ENCODE assay signal across 32 mouse cellular contexts in genomic region chr11:115425671-115426070, GRCm38 (mm10). TPM values are rescaled to one million over a fixed set of nuclear protein-coding genes. Genes with fewer than 3 reads are reported as not detected.
A peak's percentile ranks its signal among the peaks of the same experiment; 100 is the strongest.
DNase-seq lines count a peak whose midpoint lies in the region; ATAC-seq and TF ChIP-seq lines count a peak whose summit lies in the region.
"Had no signal": no experiment of that assay in that cellular context is flagged by ENCODE, and none has a peak within 500 bp of the region (broad histone marks: within the 10 kb centered on the region; RNA-seq: fewer than 3 reads in every experiment).

No protein-coding gene starts in this region.

- no peak overlapping the region for H3K4me3 ChIP-seq in layer of hippocampus, adult 2 months
- no peak overlapping the region; the same call in 1 of the 2 replicates for H3K4me3 ChIP-seq in thymus, adult 2 months (ENCODE audit: control insufficient read depth, insufficient read depth, low read length)
- no peak overlapping the region for H3K4me3 ChIP-seq in neural tube, embryonic 15.5 days (replicated peaks)
- no peak overlapping the region for H3K4me3 ChIP-seq in heart, embryonic 11.5 days (ENCODE audit: low read depth, low read length)
- H3K4me3 ChIP-seq: forebrain, embryonic 10.5 days; forebrain, embryonic 13.5 days; heart, embryonic 13.5 days had no signal

- H3K9me3 ChIP-seq in neural tube, embryonic 15.5 days (replicated peaks): no peaks in the 10 kb centered on the region
- H3K9me3 ChIP-seq in heart, embryonic 11.5 days (replicated peaks; ENCODE audit: control insufficient read depth, low read length): no peaks in the 10 kb centered on the region
- H3K9me3 ChIP-seq: forebrain, embryonic 10.5 days; forebrain, embryonic 13.5 days; heart, embryonic 13.5 days had no signal

- WGBS in thymus, adult 2 months: 14% methylated on average over 6 of the region's 6 CpGs
- WGBS in neural tube, embryonic 15.5 days: 78% methylated on average over 6 of the region's 6 CpGs
- WGBS in heart, embryonic 11.5 days (ENCODE audit: insufficient replicate concordance): 89% methylated on average over 6 of the region's 6 CpGs

- no peak for DNase-seq in layer of hippocampus, adult 2 months (ENCODE audit: low spot score in 2 of 2)
- no peak for DNase-seq in layer of hippocampus, postnatal 36 days
- peak; percentile 58 for DNase-seq in thymus, adult 2 months
- DNase-seq in thymus, adult 18-20 months: no peak
- DNase-seq in thymus, postnatal 14 days: peak; percentile 76
- DNase-seq in testis, postnatal 14 days (ENCODE audit: low spot score): no peak
- DNase-seq: adrenal gland, adult 2 months; adrenal gland, postnatal 14 days; cerebellum, adult 18-20 months; cerebellum, adult 9-11 months; cerebellum, postnatal 36 days; gastrocnemius, postnatal 25 days; heart, adult 18-20 months; heart, postnatal 14 days; heart, postnatal 4 days had no signal

- H3K4me2 ChIP-seq in neural tube, embryonic 15.5 days: no peak overlapping the region
- H3K4me2 ChIP-seq in heart, embryonic 11.5 days: no peak overlapping the region
- H3K4me2 ChIP-seq: forebrain, embryonic 13.5 days; heart, embryonic 13.5 days; hindbrain, embryonic 14.5 days had no signal

- H3K9ac ChIP-seq in neural tube, embryonic 15.5 days (replicated peaks): 0 out of 2 replicates have a peak overlapping the region, but pooled peaks have one; percentile 10
- no peak overlapping the region for H3K9ac ChIP-seq in heart, embryonic 11.5 days (ENCODE audit: low read depth, low read length)
- H3K9ac ChIP-seq: forebrain, embryonic 13.5 days; heart, embryonic 13.5 days; hindbrain, embryonic 14.5 days had no signal

- peaks cover 63% of the 10 kb centered on the region for H3K4me1 ChIP-seq in thymus, adult 2 months (replicated peaks; ENCODE audit: control insufficient read depth, insufficient read depth, low read length)
- peaks cover 35% of the 10 kb centered on the region for H3K4me1 ChIP-seq in neural tube, embryonic 15.5 days
- peaks cover 17% of the 10 kb centered on the region for H3K4me1 ChIP-seq in heart, embryonic 11.5 days (ENCODE audit: control insufficient read depth, insufficient read depth, low read length)

- ATAC-seq in neural tube, embryonic 15.5 days (ENCODE audit: low FRiP score): no peak
- ATAC-seq in heart, embryonic 11.5 days (replicated peaks; ENCODE audit: insufficient number of reproducible peaks, low FRiP score, low TSS enrichment): no peak
- ATAC-seq: CD4-positive, CD25-positive, alpha-beta regulatory T cell, adult 4 months; forebrain, embryonic 13.5 days; forebrain, embryonic 16.5 days; hindbrain, postnatal 0 days had no signal

- no peak for TF ChIP-seq CTCF in layer of hippocampus, adult 2 months (conservative IDR thresholded peaks at IDR 0.05)
- no peak for TF ChIP-seq CTCF in thymus, adult 2 months (IDR thresholded peaks at IDR 0.05; ENCODE audit: borderline replicate concordance, control insufficient read depth, extremely low read depth, insufficient read depth, low read length, poor library complexity)

- H3K27ac ChIP-seq in layer of hippocampus, adult 2 months: peak overlapping the region; percentile 74; the same call in 1 of the 2 replicates
- H3K27ac ChIP-seq in thymus, adult 2 months (ENCODE audit: control insufficient read depth, insufficient read depth, low read length): peak overlapping the region; percentile 92
- H3K27ac ChIP-seq in neural tube, embryonic 15.5 days (replicated peaks): no peak overlapping the region
- H3K27ac ChIP-seq in heart, embryonic 11.5 days (ENCODE audit: low read depth, low read length): no peak overlapping the region
- H3K27ac ChIP-seq: forebrain, embryonic 10.5 days; forebrain, embryonic 13.5 days; heart, embryonic 13.5 days; hindbrain, embryonic 14.5 days; hindbrain, postnatal 0 days had no signal

- H3K27me3 ChIP-seq in thymus, adult 2 months (ENCODE audit: control insufficient read depth, insufficient read depth, low read length): no peaks in the 10 kb centered on the region
- H3K27me3 ChIP-seq in neural tube, embryonic 15.5 days (replicated peaks): no peaks in the 10 kb centered on the region
- H3K27me3 ChIP-seq in heart, embryonic 11.5 days (ENCODE audit: control insufficient read depth, insufficient read depth, low read length): no peaks in the 10 kb centered on the region
- H3K27me3 ChIP-seq: forebrain, embryonic 13.5 days; heart, embryonic 13.5 days had no signal

- TF ChIP-seq POLR2A in thymus, adult 2 months (IDR thresholded peaks at IDR 0.05; ENCODE audit: control insufficient read depth, extremely low read depth, insufficient read depth, low read length, poor library complexity): no peak

- H3K36me3 ChIP-seq in thymus, adult 2 months (ENCODE audit: control insufficient read depth, insufficient read depth, low read length): peaks cover 15% of the 10 kb centered on the region
- peaks cover 44% of the 10 kb centered on the region for H3K36me3 ChIP-seq in neural tube, embryonic 15.5 days
- H3K36me3 ChIP-seq in heart, embryonic 11.5 days (ENCODE audit: control insufficient read depth, insufficient read depth, low read length): peaks cover 12% of the 10 kb centered on the region; the same call in 1 of the 2 replicates

RNA-seq across cellular contexts. Expression of gene Kctd2, which starts 5.7 kb away (rescaled TPM):
- 10 to 100 TPM; 74.5 to 74.6 TPM for total RNA-seq in layer of hippocampus, adult 2 months (2021)
- total RNA-seq in layer of hippocampus, postnatal 36 days (2021): 10 to 100 TPM; 69.2 to 77.4 TPM
- 65.5 and 69.1 TPM in 2 replicates for polyA plus RNA-seq in thymus, adult 2 months (2012; rRNA removed)
- polyA plus RNA-seq in neural tube, embryonic 15.5 days (2015; fragmentation: Nextera tagmentation; extraction: Ambion mirVana): 19.0 and 22.4 TPM in 2 replicates
- 12.0 and 12.7 TPM in 2 replicates for polyA plus RNA-seq in heart, embryonic 11.5 days (2014; fragmentation: Nextera tagmentation; extraction: Ambion mirVana)

RNA-seq across cellular contexts. Expression of gene Atp5h, which starts 5.9 kb away (rescaled TPM):
- total RNA-seq in layer of hippocampus, adult 2 months (2021): 100 to 1,000 TPM; 467 to 494 TPM
- total RNA-seq in layer of hippocampus, postnatal 36 days (2021): 100 to 1,000 TPM; 478 to 524 TPM
- polyA plus RNA-seq in thymus, adult 2 months (2012; rRNA removed): 118 and 155 TPM in 2 replicates
- polyA plus RNA-seq in neural tube, embryonic 15.5 days (2015; fragmentation: Nextera tagmentation; extraction: Ambion mirVana): 949 and 1,025 TPM in 2 replicates
- 1,505 and 1,518 TPM in 2 replicates for polyA plus RNA-seq in heart, embryonic 11.5 days (2014; fragmentation: Nextera tagmentation; extraction: Ambion mirVana)

RNA-seq across cellular contexts. Expression of gene Trim80, which starts 14.7 kb away (rescaled TPM):
- total RNA-seq in layer of hippocampus, adult 2 months (2021): not detected
- not detected for total RNA-seq in layer of hippocampus, postnatal 36 days (2021)
- 0.79 and 0.80 TPM in 2 replicates for polyA plus RNA-seq in thymus, adult 2 months (2012; rRNA removed)
- 0.09 and 0.10 TPM in 2 replicates for polyA plus RNA-seq in neural tube, embryonic 15.5 days (2015; fragmentation: Nextera tagmentation; extraction: Ambion mirVana)
- polyA plus RNA-seq in heart, embryonic 11.5 days (2014; fragmentation: Nextera tagmentation; extraction: Ambion mirVana): 0.26 TPM in 1 of 2 replicates, not detected in the other
- total RNA-seq: adrenal gland, postnatal 14 days; adrenal gland, postnatal 4 days; gastrocnemius, adult 8-10 months; gastrocnemius, postnatal 25 days; heart, adult 18-20 months; heart, postnatal 4 days; hindbrain, postnatal 0 days; MEL had no signal
- polyA plus RNA-seq: C2C12; CD4-positive, CD25-positive, alpha-beta regulatory T cell, adult 4 months; cortical plate, adult 2 months; embryonic facial prominence, embryonic 11.5 days; forebrain, embryonic 13.5 days; forebrain, embryonic 16.5 days; hindbrain, embryonic 11.5 days; hindbrain, embryonic 14.5 days had no signal

RNA-seq across cellular contexts. Expression of gene Mrpl58, which starts 22.1 kb away (rescaled TPM):
- 100 to 1,000 TPM; 100 to 105 TPM for total RNA-seq in layer of hippocampus, adult 2 months (2021)
- 100 to 1,000 TPM in 1 of 2 experiments, 10 to 100 TPM in 1; 98.1 to 105 TPM for total RNA-seq in layer of hippocampus, postnatal 36 days (2021)
- polyA plus RNA-seq in thymus, adult 2 months (2012; rRNA removed): 144 and 166 TPM in 2 replicates
- polyA plus RNA-seq in neural tube, embryonic 15.5 days (2015; fragmentation: Nextera tagmentation; extraction: Ambion mirVana): 175 and 183 TPM in 2 replicates
- polyA plus RNA-seq in heart, embryonic 11.5 days (2014; fragmentation: Nextera tagmentation; extraction: Ambion mirVana): 163 and 177 TPM in 2 replicates

RNA-seq across cellular contexts. Expression of gene Slc16a5, which starts 36.6 kb away (rescaled TPM):
- not detected for total RNA-seq in layer of hippocampus, adult 2 months (2021)
- total RNA-seq in layer of hippocampus, postnatal 36 days (2021): not detected
- 446 and 456 TPM in 2 replicates for polyA plus RNA-seq in thymus, adult 2 months (2012; rRNA removed)
- 0.44 and 7.2 TPM in 2 replicates for polyA plus RNA-seq in neural tube, embryonic 15.5 days (2015; fragmentation: Nextera tagmentation; extraction: Ambion mirVana)
- polyA plus RNA-seq in heart, embryonic 11.5 days (2014; fragmentation: Nextera tagmentation; extraction: Ambion mirVana): not detected in 2 replicates
- total RNA-seq: gastrocnemius, adult 8-10 months; gastrocnemius, postnatal 25 days; MEL had no signal
- polyA plus RNA-seq: adrenal gland, adult 2 months; cortical plate, adult 2 months; embryonic facial prominence, embryonic 11.5 days; forebrain, embryonic 13.5 days; forebrain, embryonic 16.5 days; frontal cortex, adult 2 months; hindbrain, embryonic 14.5 days had no signal

Comparison
In these comparisons a context has a peak if more than half of its experiments do, and no peak if none do; other contexts are left out.
1. DNase-seq: peak in thymus, adult 2 months (single experiment) and thymus, postnatal 14 days (single experiment); none in layer of hippocampus, adult 2 months (0 of 2), layer of hippocampus, postnatal 36 days (0 of 2), thymus, adult 18-20 months (0 of 2) and testis, postnatal 14 days (single experiment).
2. H3K27ac ChIP-seq: peak in layer of hippocampus, adult 2 months (single experiment) and thymus, adult 2 months (single experiment); none in neural tube, embryonic 15.5 days (single experiment) and heart, embryonic 11.5 days (single experiment).